Mouse (Mus musculus) left cerebral cortex, postnatal 25 days (tissue): ENCODE results near the gene Slc22a2. TPM values are rescaled to one million over a fixed set of nuclear protein-coding genes. Genes with fewer than 3 reads are reported as not detected.
"Not testable (repeated sequence)": the region's sequence is repeated elsewhere in the genome, so short reads cannot be mapped to it uniquely, and the experiment has no call there.

Source experiments
- DNase-seq, 2 experiments: peaks; one replicate each; pipeline ENCODE4 v3.0.0; 2022; ENCODE audit warnings: low spot score in 2 of 2, mixed read lengths in 1 of 2
- intact Hi-C: fragments of 180-260 bp; cut with DNase I; formaldehyde crosslinking; loops from one replicate; pipeline ENCODE4 v1.15.1; 2025
- total RNA-seq, 2 experiments: library from RNA; stranded (reverse); gene quantifications; 2 replicates each; pipeline ENCODE4 v1.2.3; 2021

Gene Slc22a2
- total RNA-seq, 2 experiments from 2014 or later = 0.96 to 1.1 TPM

DNA sequence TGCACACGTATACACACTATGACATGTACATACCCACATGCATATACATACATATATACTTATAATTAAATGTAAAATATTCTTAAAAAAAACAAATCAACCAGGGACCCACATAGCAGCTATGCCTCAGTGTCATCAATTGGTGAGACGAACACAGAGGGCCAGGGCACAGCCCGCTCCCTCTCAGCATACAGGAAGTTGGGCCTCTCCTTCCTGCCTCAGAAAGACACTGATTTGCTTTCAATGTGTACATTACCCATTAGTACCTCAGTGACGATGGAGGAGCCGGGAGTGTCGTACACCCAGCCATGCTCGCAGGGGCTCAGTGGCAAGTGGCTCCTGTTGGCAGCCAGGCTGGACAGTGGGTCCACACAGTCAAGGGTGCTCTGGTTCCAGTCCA is 91.0 kb downstream of the Slc22a2 start:
- intact Hi-C loops = not testable (repeated sequence)

DNA sequence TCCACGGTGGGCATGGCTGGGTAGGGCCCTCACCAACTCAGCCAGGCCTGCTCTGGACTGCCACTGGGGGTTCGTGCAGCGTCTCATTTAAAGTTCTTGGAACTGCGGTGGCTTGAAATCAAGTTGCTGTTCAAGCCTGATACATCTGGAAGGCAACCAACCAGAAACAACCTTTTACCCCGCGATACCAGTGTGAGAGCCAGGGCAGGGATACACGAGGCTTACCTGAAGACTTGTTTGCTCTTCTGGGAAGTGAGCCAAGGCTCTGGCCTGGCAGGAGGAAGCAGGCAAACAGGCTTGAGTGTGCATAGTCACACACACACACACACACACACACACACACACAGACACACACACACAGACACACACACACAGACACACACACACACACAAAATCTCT is 91.7 kb downstream of the Slc22a2 start, which contains the start of gene Slc22a1:
Gene Slc22a1, minus strand, starts transcription at position 184 of the 400 bp plus-strand sequence.
- intact Hi-C loops = no loop called here

More for the DNA sequence above, 91.0 kb downstream of the Slc22a2 start:
- not testable (repeated sequence) for DNase-seq

DNA sequence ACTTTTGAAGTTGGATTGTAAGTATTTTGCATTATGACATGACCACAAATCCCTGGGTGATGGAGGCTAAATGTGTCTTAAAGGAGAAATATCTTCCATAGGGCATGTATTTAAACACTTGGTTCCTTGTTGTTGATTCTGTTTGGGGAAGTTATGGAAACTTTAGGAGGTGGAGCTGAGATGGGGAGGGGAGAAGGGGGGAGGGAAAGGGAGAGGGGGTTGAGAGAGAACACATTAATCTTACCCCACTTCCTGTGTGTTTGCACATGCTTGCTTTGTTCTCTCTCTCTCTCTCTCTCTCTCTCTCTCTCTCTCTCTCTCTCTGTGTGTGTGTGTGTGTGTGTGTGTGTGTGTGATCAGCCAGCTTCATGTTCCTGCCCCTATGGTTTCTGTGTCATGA is 93.2 kb downstream of the Slc22a2 start:
- intact Hi-C loops = no loop called here
- no peak for DNase-seq

More for the DNA sequence above, 91.7 kb downstream of the Slc22a2 start, which contains the start of gene Slc22a1:
- no peak for DNase-seq

Other genes with a start within 250 kb of the Slc22a2 start
- gene Plg, start 205.5 kb upstream of the Slc22a2 start, total RNA-seq = under 1 TPM in 1 of 2 experiments, not detected in 1; 0.11 TPM
- 1 to 10 TPM; 2.4 to 2.8 TPM for gene Slc22a3, start 76.4 kb upstream of the Slc22a2 start, total RNA-seq
- gene Slc22a1, start 91.7 kb downstream of the Slc22a2 start, total RNA-seq = 1 to 10 TPM in 1 of 2 experiments, under 1 TPM in 1; 0.87 to 1.9 TPM
- 10 to 100 TPM; 28.5 to 29.2 TPM for gene Igf2r, start 185.5 kb downstream of the Slc22a2 start, total RNA-seq